Mouse (Mus musculus): Measurements from ENCODE around the gene Syndig1. TPM values are rescaled to one million over a fixed set of nuclear protein-coding genes. Genes with fewer than 3 reads are reported as not detected.

The Syndig1 gene
- total RNA-seq (2023): not detected in 2 replicates

DNA sequence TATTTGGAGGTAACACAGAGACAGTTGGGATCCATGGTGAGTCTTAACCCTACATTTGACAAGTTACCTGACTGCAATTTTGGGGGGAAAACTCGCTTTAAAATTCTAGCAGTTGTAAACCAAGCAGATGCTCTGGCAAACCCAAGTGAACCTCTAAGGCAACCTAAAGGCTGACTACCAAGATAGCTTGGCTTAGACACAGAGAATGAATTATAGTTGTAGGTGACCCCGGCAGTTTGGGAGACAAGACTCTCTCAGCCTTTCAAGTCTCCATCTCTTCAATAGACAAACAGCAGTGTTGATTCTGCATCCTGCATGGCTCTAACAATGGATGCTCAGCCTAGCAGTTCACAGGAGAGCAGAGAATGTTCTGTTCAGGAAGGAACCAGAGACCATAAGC, at the start of gene Syndig1:
Gene Syndig1 (plus strand): TSS at position 301 of the 400 bp plus-strand sequence.

DNA sequence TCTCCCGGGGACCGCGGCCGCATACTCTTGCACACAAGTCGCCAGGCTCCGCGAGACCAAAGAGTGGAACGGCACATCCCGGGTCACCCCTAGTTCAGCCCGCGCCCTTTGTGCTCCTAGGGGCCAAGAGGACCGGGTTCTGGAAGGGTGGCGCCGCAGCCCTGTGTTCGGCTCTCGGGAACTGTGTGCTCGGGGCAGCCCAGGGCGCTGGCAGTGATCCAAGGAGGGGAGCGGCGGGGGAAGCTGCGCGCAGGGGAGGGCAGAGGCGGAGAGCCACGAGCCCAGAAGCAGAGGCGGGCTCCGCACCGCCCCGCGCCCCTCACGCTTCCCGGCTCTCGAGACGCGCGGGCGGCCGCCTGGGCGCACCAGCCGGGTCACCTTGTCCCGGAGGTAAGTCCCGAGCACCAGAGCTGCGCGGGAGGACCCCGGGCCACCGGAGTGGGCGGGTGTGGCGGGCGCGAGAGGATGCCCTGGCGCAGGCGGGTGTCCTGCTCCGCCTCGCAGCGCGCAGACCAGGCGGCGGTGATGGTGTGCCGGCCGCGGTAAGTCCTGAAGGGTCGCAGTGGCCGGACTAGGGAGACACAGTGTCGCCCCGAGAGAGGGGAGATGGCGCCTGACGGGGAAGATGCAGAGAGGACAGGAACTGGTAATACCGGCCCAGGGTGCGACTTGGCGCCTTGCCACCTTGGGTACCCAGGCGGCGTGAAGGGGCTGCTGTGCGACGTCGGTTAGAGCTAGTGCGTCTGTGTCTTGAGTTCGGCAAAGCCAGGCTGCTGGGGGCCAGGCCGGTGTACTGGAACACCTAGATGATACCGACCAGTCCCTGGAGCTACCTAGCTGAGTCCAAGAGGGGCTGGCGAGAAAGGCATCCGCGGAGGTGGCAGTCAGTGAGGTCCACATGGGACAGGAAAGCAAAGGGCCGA, 1.8 kb downstream of the Syndig1 start, which contains the start of gene C530025M09Rik:
Gene C530025M09Rik (minus strand): TSS at position 678 of the 923 bp plus-strand sequence.

Other genes with a start within 250 kb of the Syndig1 start
- gene C530025M09Rik, start 2.0 kb downstream of the Syndig1 start, total RNA-seq (2023): not detected in 2 replicates

Data from neutrophil, adult 65 days (primary cell).